Mouse (Mus musculus): Measurements from ENCODE around the gene Atg101.

Atg101 gene

DNA sequence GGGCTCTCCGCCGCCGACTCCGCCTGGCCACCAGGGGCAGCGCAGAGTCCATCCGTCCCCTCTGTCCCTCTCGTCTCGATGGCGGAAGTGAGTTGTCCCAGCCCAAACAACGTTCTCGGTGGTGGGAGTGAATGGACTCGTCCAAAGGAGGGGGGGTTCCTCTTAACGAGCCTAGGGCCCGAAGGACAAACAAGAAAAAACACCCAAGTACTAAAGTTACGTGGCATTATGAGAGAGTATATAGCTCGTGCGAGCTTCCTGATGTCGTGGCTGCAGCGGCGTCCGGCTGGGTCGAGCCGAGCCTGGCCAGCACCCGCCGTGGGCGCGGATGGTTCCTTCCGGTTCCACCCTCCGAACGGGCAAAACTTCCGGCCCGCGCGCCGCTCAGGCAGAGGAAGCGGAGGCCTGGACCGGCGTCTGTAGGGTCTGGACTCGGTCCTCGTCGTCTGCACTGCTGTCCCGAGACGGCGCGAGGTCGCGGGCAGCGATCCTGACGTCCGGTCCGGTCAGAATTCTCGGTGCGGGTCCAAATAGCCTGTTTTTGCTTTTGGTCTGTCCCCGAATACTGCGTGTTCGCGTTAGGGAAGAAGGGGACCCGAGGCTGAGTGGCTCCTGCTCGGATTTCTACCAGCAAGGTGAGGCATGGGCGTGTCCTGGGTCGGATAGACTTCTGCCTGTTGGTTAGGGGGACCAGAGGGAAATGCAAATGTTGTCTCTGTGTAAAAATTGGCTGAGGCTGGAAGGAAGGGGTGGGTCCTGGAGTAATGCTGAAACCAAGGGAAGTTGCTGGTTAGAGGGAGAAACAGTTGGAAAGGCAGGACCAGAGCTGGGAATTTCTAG is at the start of gene Atg101:
TSS of gene Atg101 (plus strand) at position 362 of the 840 bp plus-strand sequence.
- peak; percentile 92 for DNase-seq

DNA sequence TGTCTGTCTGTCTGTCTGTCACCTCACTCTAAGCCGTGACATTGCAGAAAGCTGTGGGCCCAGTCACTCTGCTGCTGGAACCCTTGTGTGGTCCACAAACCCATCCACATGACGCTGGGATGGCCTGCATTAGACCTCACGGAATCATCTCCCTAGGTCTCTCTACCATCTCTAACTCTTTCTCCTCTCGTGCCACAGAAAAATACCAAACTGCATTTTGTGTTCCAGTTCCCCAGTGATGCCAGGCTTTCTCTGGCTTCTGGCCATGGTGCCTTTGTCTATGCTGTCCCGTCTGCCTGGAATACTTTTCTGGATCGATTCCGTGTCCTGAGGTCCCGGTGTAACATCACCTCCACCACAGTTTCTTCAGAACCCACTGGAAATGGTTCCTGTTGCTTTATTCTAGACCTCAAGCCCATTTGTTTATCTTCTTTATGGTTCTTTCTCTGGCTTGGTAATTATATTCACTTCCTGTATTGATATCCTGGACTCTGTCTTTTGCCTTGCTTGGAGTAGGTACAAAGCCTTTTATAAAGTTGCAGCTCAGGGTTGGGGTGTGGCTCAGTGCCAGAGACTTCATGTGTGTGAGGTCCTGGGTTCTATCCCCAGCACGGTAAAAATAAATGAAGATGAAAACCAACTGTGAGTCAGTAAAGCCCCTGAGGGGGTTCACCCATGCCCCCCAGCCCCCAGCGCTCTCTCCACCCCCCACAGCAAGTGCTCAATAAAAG is 49.3 kb upstream of the Atg101 start:
- DNase-seq = no peak

- no peak for DNase-seq
Observed at GRCm38 (mm10) chr15:101235342-101235698, 48.8 kb upstream of the Atg101 start.

GRCm38 (mm10) chr15:101235728-101236327 is 48.2 kb upstream of the Atg101 start:
- DNase-seq = no peak

DNA sequence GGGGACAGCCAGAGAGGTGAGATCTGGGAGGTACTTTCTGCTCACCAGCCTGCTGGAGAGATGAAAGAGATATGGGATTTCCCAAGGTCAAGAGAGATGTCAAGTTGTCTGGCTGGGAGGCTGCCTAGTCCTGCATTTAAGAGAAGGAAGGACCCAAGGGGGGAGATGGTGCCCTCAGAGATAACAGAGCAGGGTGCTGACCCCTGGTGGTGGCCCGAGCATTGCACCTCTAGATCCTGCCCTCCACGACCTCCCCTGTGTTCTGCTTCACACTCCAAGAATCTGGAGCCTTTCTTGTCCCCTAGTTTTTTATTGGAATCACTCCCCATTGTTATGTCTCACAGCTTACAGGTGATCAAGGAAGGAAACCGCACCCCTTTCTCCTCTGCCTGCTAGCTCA is 47.2 kb upstream of the Atg101 start:
- peak; percentile 47 for DNase-seq

DNA sequence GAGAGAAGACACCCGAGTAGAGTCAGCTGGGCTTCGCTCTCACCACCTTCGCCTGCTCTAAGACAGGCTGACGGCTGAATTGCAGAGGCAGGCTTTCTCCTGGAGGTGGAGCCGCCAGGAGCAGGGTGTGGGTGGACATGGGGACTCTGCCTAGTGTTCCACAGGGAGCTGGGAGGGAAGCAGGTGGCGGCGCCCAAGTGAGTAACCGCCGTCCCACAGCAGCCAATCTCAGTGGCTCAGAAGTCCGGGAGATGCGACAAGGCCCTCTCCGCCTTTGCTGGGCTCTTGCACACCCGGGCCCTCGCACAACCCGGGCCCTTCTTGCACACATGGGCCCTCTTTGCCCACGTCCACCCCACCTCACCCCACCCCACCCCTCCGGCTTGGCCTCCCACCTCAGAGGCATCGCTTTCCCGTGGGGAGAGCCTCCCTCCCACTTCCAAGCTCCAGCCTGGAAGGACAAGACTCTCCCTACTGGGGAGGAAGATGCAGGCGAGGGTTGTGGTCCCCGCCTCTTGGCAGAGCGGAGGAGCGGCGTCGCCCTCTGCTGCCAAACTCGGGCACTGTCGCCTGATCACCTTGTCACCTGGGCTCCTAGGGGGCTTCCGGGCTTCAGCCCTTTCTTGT is 45.1 kb upstream of the Atg101 start:
- DNase-seq = peak; percentile 68

DNA sequence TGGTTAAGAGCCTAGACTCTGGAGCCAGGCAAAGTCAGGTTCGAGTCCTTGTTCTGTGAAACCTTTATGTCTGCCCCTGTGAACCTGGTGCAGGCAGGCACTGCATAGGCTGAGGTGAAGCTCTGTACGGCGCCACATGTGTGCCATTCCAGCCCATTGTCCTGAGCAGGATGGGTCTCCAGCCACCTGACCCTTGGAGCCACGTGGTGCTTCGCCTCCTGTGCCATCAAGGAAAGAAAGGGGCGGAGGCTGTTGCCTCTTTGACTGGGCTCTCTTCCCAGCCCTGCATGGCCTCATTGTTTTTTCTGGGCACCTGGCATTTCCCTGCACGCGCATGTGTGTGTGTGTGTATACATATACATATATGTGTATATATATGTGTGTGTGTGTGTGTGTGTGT is 44.3 kb upstream of the Atg101 start:
- peak; percentile 51 for DNase-seq

DNA sequence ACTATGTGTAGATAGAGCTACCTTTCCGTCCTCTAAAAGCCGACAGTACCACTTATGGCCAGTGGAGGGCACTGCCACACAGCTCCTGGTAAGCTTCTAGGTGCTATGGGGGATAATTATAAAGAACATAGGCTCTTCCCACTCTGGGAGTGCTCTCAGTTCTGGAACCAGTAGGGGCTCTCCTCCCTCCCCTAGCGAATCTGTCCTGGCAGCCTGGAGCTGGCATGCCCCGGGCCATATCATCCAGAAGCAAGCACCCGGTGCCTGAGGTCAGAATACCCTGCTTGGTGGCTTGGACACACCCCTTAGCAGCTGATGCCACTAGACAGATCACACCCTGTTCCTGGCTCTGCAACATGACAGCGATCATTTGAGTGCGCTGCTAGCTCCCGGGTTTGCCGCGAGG is 43.3 kb upstream of the Atg101 start:
- peak; percentile 84 for DNase-seq

GRCm38 (mm10) chr15:101241236-101241635 is 42.8 kb upstream of the Atg101 start:
- DNase-seq = no peak

GRCm38 (mm10) chr15:101241853-101242252 is 42.2 kb upstream of the Atg101 start:
- DNase-seq = peak; percentile 36

DNA sequence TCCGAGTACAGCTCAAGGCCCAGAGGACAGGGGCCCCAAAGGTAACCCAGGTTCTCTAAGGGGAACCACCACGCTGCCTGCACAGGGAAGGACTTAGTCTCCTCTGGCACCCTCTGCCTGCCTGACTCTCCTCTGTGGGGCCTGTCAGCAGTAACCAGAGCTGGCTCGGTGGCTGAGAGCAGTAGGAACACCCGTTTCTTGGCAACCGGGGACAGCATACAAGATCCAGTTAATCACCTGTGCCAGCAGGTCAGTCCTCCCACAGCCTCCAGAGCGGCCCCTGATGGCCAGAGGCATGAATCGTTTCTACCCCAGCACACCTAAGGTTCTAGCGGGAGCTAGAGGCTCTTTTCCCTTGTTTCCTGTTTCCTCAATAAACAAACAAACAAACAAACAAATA is 41.4 kb upstream of the Atg101 start:
- peak; percentile 90 for DNase-seq

GRCm38 (mm10) chr15:101244012-101244411 is 40.1 kb upstream of the Atg101 start:
- DNase-seq = peak; percentile 36

GRCm38 (mm10) chr15:101246231-101247154 is 37.6 kb upstream of the Atg101 start:
- DNase-seq = peak; percentile 97

DNA sequence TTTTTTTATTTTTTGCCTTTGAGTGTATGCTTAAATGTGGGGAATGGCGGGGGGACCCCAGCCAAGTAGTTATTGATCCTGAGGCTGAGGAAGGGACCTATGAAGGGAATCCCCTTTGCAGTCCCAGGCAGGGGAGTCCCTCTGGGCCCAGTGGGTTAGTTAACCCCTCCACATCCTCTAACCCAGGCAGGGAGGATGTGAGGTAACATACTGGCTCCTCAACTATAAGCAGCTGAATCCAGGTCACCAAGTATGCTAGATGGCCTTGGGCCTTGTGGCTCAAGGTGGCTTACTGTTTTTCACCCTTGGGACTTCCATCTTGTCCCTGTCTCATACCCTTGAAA is 36.9 kb upstream of the Atg101 start:
- DNase-seq = peak; percentile 61

DNA sequence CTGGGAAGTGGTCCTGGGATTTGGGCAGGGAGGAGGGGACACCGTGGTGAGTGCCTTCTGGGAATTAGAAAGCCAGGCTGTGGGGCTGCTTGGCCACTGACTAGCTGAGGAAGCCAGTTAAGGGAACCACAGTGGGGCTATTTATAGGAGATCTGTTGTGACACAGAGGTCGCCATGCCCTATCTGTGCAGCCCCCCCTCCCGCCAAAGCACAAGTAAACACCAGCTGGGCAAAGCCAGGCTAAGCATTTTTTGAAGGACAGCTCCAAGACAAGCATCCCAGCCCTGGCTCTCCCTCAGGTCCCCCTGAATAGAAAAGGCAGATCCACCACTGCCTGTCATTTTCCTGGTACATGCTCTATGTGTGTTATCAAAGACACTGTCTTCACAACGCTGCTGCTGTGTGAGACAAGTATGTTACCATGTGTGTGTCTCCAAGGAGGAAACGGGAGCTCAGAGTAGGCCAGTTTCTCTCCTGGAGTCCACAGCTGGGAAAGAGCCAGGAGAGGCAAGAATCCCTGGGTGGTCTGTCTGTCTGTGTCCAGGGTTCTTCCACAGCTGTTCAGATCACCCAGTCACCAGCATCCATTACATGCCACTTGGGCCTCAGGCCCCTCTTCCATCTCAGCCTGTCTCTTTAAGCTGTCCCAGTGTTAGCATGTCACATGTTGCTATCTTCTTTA is 35.9 kb upstream of the Atg101 start:
- DNase-seq = peak; percentile 39

GRCm38 (mm10) chr15:101250220-101250800 is 33.8 kb upstream of the Atg101 start:
- DNase-seq = no peak

DNA sequence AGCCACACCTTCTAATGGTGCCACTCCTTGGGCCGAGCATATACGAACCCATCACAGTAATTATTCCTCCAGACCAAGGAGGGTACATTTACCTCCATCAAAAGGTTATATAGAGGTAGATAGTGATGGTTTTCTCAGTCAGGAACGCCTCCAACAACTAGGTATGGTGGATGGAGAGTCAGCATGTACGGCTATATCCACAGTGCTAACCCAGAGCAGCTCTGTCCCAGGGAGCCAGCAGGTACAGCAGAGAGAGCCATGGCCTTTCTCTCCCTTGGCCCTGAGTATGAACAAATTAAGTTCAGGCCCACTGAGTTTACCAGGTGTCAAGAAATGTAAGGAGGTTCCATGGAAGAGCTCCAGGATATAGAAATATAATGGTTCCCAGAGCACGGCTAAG is 32.1 kb upstream of the Atg101 start:
- DNase-seq = no peak

DNA sequence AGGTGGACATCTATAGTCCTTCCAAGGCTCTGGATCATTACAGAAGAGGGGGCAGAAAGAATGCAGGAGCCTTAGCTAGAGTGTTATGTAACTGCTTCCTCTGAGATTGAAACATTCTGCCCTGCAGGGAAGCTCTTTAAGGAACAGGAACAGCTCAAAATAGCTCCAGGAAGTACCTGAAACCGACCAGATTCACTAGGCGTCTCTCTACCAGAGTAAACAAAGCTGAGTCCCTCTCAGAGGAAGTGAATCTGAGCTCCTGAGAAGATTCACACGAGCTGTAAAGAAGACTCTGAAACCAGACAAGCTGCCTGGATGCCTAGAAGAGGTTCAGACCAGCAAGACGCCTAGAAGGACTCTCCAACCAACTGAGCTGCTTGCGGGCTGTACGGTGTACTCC is 31.5 kb upstream of the Atg101 start:
- DNase-seq = no peak

- DNase-seq = no peak
Observed at GRCm38 (mm10) chr15:101253563-101253885, 30.5 kb upstream of the Atg101 start.

- peak; percentile 86 for DNase-seq
Observed at GRCm38 (mm10) chr15:101253886-101254795, 29.9 kb upstream of the Atg101 start, which contains the start of gene Nr4a1. Nr4a1 (plus strand) TSS chr15:101254269.

Data from cerebellum, adult 11-12 months (tissue).